Mouse (Mus musculus): ENCODE measurements at regions not wholly inside any gene's neighbourhood (a gene's known extent, or its start where the extent isn't known, plus 50 kb on each side); places are given as distances from the start of the nearest gene placed in this dataset.

- Histone ChIP-seq H3K27ac (replicated peaks) (no peak overlapping the region), H3K4me3 (no peak overlapping the region), H3K9me3 (no peaks in the 10 kb centered on the region), H3K4me2 (no peak overlapping the region), H3K36me3 (no peaks in the 10 kb centered on the region), H3K27me3 (no peaks in the 10 kb centered on the region), H3K9ac (no peak overlapping the region), H3K4me1 (replicated peaks) (no peaks in the 10 kb centered on the region)
- ATAC-seq (ENCODE audit: low read depth) = no peak
- 92% methylated on average over 1 of the region's 1 CpGs for WGBS
Measured at GRCm38 (mm10) chr12:16042362-16042761, 225.6 kb upstream of the Trib2 start.

GRCm38 (mm10) chr12:16041129-16041528 is 224.4 kb upstream of the Trib2 start:
- H3K4me3 ChIP-seq = no peak overlapping the region
- no peak overlapping the region for H3K4me2 ChIP-seq
- no peak overlapping the region for H3K27ac ChIP-seq (replicated peaks)
- no peaks in the 10 kb centered on the region for H3K36me3 ChIP-seq
- H3K9ac ChIP-seq = no peak overlapping the region
- ATAC-seq (ENCODE audit: low read depth) = no peak
- no peaks in the 10 kb centered on the region for H3K9me3 ChIP-seq
- WGBS = 42% methylated on average over 4 of the region's 4 CpGs
- H3K4me1 ChIP-seq (replicated peaks) = no peaks in the 10 kb centered on the region
- no peaks in the 10 kb centered on the region for H3K27me3 ChIP-seq

DNA sequence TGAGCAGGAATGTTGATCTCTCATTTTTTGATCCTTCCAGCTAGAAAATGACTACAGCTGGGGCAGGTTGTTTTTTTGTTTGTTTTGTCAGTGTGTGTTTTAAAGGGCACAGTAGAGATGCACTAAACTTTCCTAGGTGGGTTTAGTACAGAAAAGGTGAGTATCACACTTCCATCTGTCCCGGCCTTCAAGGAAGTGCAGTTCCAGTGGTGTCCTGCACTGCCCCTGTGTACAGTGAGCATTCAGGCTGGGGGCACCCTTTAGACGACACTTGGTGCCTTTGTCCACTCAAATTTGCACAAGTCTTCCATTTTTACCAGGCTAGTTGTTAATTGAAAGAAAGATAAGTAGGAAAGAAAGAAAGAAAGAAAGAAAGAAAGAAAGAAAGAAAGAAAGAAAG is 218.8 kb upstream of the Trib2 start:
- WGBS = 54% methylated on average over 2 of the region's 2 CpGs
- Histone ChIP-seq H3K4me1 (replicated peaks) (no peaks in the 10 kb centered on the region), H3K9me3 (no peaks in the 10 kb centered on the region), H3K27me3 (no peaks in the 10 kb centered on the region), H3K36me3 (no peaks in the 10 kb centered on the region), H3K4me3 (no peak overlapping the region), H3K9ac (no peak overlapping the region), H3K4me2 (no peak overlapping the region), H3K27ac (replicated peaks) (no peak overlapping the region)
- no peak for ATAC-seq (ENCODE audit: low read depth)

DNA sequence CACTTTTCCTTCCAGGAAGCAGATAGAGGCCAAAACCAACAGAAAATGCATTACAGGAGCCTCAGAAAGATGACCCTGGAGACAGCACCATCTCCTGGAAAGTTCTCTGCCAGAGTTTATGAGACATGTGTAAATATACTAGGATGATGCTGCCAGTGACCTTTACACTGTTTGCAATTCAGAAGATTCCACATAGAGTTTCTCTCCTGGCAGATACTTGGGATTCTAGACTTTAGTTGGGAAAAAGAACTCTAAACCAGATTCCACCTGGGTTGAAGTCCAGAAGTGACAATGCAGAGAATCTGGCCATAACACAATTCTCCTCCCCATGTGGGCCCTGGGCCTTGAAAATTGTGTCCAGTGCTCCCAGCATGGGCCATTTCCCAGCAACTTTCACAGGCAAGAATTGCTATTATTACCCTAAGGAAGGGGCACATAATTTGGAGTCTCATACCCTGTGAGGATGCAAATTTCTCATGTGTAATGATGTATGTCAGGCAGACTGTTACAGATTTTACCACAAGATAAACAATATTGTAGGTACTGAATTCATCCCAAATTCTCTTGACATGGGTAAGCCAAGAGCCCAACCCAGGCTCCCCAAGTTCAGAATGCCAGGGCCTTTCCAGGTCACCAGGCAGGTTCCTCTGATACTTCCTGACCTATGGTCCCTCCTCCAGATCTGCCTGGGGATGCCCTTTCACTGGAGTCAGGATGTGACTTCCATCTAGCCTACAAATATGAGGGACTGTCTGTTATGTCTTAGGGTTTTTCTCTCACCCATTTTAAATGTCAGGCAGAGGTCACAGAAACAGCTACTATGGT is 218.2 kb upstream of the Trib2 start:
- H3K9me3 ChIP-seq = no peaks in the 10 kb centered on the region
- no peak overlapping the region for H3K27ac ChIP-seq (replicated peaks)
- H3K36me3 ChIP-seq = no peaks in the 10 kb centered on the region
- H3K9ac ChIP-seq = no peak overlapping the region
- no peaks in the 10 kb centered on the region for H3K4me1 ChIP-seq (replicated peaks)
- H3K27me3 ChIP-seq = no peaks in the 10 kb centered on the region
- no peak overlapping the region for H3K4me2 ChIP-seq
- H3K4me3 ChIP-seq = no peak overlapping the region
- ATAC-seq (ENCODE audit: low read depth) = no peak

DNA sequence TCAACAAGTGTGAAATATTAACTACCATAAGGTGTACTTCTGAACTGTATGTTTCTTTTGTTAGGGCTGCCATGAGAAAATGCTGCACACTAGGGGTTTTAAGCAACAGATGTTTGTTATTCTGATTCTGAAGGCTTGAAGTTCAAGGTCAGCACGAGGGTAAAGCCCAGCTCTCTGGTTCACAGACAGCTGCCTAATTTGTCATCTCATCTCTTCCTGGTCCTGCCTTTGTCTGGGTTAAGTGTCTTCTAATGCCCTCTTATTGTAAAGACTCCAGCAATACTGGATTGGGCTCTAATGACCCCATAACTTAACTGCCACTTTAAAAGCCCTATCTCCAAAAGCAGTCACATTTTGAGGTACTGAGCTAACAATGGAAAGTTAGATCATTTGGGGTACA is 209.9 kb upstream of the Trib2 start:
- no peak overlapping the region for H3K9ac ChIP-seq
- no peaks in the 10 kb centered on the region for H3K4me1 ChIP-seq (replicated peaks)
- ATAC-seq (ENCODE audit: low read depth) = no peak
- no peak overlapping the region for H3K4me2 ChIP-seq
- no peak overlapping the region for H3K27ac ChIP-seq (replicated peaks)
- WGBS = 6% methylated on average over 1 of the region's 1 CpGs
- H3K4me3 ChIP-seq = no peak overlapping the region
- H3K9me3 ChIP-seq = no peaks in the 10 kb centered on the region
- H3K27me3 ChIP-seq = no peaks in the 10 kb centered on the region
- no peaks in the 10 kb centered on the region for H3K36me3 ChIP-seq

- Histone ChIP-seq H3K9me3 (no peaks in the 10 kb centered on the region), H3K27me3 (no peaks in the 10 kb centered on the region), H3K27ac (replicated peaks) (no peak overlapping the region), H3K4me1 (replicated peaks) (no peaks in the 10 kb centered on the region), H3K36me3 (no peaks in the 10 kb centered on the region), H3K9ac (no peak overlapping the region), H3K4me2 (no peak overlapping the region), H3K4me3 (no peak overlapping the region)
- no peak for ATAC-seq (ENCODE audit: low read depth)
- 91% methylated on average over 7 of the region's 7 CpGs for WGBS
Measured at GRCm38 (mm10) chr12:16023273-16023672, 206.6 kb upstream of the Trib2 start.

- 59% methylated on average over 1 of the region's 1 CpGs for WGBS
- no peak for ATAC-seq (ENCODE audit: low read depth)
- H3K27me3 ChIP-seq = no peaks in the 10 kb centered on the region
- H3K4me2 ChIP-seq = no peak overlapping the region
- no peak overlapping the region for H3K4me3 ChIP-seq
- H3K9ac ChIP-seq = no peak overlapping the region
- H3K27ac ChIP-seq (replicated peaks) = no peak overlapping the region
- H3K36me3 ChIP-seq = no peaks in the 10 kb centered on the region
- H3K9me3 ChIP-seq = no peaks in the 10 kb centered on the region
- no peaks in the 10 kb centered on the region for H3K4me1 ChIP-seq (replicated peaks)
Measured at GRCm38 (mm10) chr12:16021202-16021821, 204.6 kb upstream of the Trib2 start.

GRCm38 (mm10) chr12:16018237-16018636 is 201.5 kb upstream of the Trib2 start:
- no peak overlapping the region for H3K4me2 ChIP-seq
- 96% methylated on average over 4 of the region's 4 CpGs for WGBS
- no peak overlapping the region for H3K27ac ChIP-seq (replicated peaks)
- H3K4me3 ChIP-seq = no peak overlapping the region
- H3K36me3 ChIP-seq = no peaks in the 10 kb centered on the region
- H3K9ac ChIP-seq = no peak overlapping the region
- no peaks in the 10 kb centered on the region for H3K27me3 ChIP-seq
- ATAC-seq (ENCODE audit: low read depth) = no peak
- H3K9me3 ChIP-seq = no peaks in the 10 kb centered on the region
- no peaks in the 10 kb centered on the region for H3K4me1 ChIP-seq (replicated peaks)

GRCm38 (mm10) chr12:16016621-16017020 is 199.9 kb upstream of the Trib2 start:
- H3K27ac ChIP-seq (replicated peaks) = no peak overlapping the region
- H3K4me2 ChIP-seq = no peak overlapping the region
- no peaks in the 10 kb centered on the region for H3K27me3 ChIP-seq
- no peaks in the 10 kb centered on the region for H3K36me3 ChIP-seq
- no peak overlapping the region for H3K4me3 ChIP-seq
- no peak for ATAC-seq (ENCODE audit: low read depth)
- H3K4me1 ChIP-seq (replicated peaks) = peaks cover 6% of the 10 kb centered on the region; the same call in 1 of the 2 replicates
- no peaks in the 10 kb centered on the region for H3K9me3 ChIP-seq
- WGBS = 100% methylated on average over 1 of the region's 1 CpGs
- no peak overlapping the region for H3K9ac ChIP-seq

DNA sequence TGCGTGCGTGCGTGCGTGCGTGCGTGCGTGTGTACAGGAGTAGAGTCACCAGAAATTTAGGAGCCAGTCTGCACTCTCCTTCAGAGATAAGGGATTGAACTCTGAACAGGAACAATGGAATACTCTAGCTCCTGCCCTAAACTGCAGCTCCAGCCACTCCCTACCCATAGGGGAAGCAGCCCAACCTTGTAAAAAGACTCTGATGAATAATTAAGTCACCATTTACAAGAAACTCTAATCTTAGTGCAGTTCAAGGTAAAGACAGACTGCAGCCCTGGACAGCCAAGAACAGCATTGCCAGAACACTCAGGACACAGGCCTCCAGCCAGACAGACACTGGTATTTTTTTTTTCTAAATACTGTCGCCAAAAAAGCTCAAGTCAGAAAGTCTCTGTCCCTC is 198.9 kb upstream of the Trib2 start:
- peaks cover 10% of the 10 kb centered on the region; the same call in 1 of the 2 replicates for H3K4me1 ChIP-seq (replicated peaks)
- H3K27me3 ChIP-seq = no peaks in the 10 kb centered on the region
- no peaks in the 10 kb centered on the region for H3K9me3 ChIP-seq
- H3K9ac ChIP-seq = no peak overlapping the region
- H3K27ac ChIP-seq (replicated peaks) = no peak overlapping the region
- no peak overlapping the region for H3K4me2 ChIP-seq
- no peak overlapping the region for H3K4me3 ChIP-seq
- no peaks in the 10 kb centered on the region for H3K36me3 ChIP-seq
- 94% methylated on average over 8 of the region's 8 CpGs for WGBS
- no peak for ATAC-seq (ENCODE audit: low read depth)

- H3K36me3 ChIP-seq = no peaks in the 10 kb centered on the region
- no peak overlapping the region for H3K4me2 ChIP-seq
- H3K27ac ChIP-seq (replicated peaks) = no peak overlapping the region
- 86% methylated on average over 1 of the region's 1 CpGs for WGBS
- no peaks in the 10 kb centered on the region for H3K9me3 ChIP-seq
- H3K4me1 ChIP-seq (replicated peaks) = peaks cover 10% of the 10 kb centered on the region; the same call in 1 of the 2 replicates
- ATAC-seq (ENCODE audit: low read depth) = no peak
- no peak overlapping the region for H3K9ac ChIP-seq
- H3K4me3 ChIP-seq = no peak overlapping the region
- no peaks in the 10 kb centered on the region for H3K27me3 ChIP-seq
Measured at GRCm38 (mm10) chr12:16014679-16015078, 198.0 kb upstream of the Trib2 start.

DNA sequence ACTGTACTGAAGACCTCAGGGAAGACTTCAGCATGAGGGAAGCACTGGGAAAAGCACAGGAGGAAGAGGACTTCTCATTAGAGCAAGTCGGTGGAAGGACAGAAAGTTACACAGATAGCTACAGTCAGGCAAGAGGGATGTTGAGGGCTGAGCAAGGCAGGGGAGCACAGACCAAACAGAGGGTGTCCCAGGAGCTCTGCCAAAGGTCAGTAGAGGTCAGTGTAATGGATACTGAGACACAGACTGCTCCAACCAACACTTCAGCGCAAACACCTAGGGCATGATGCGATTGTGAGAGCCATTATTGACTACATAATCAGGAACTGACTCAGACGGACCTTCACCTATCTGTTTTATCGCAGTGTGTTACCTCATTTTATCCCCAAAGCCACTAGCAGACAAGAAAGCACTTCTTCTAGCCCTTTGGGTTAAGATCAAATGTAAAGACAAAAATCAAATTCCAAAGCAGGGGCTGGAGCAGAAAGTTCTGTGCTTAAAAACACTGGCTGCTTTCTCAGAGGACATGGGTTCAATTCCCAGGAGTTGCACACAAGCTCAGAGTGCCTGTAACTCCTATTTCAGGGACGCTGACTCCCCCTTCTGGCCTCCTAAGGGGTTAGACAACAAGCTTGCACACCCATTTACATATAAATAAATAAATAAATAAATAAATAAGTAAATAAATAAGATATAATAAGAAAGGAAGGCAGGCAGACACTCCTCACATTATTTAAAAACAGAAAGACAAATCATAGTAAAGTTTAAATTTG is 197.3 kb upstream of the Trib2 start:
- Histone ChIP-seq H3K27me3 (no peaks in the 10 kb centered on the region), H3K4me2 (no peak overlapping the region), H3K4me1 (replicated peaks) (peaks cover 10% of the 10 kb centered on the region; the same call in 1 of the 2 replicates), H3K27ac (replicated peaks) (no peak overlapping the region), H3K4me3 (no peak overlapping the region), H3K36me3 (no peaks in the 10 kb centered on the region), H3K9ac (no peak overlapping the region), H3K9me3 (no peaks in the 10 kb centered on the region)
- ATAC-seq (ENCODE audit: low read depth) = no peak
- 89% methylated on average over 6 of the region's 6 CpGs for WGBS
